Mouse (Mus musculus) heart, adult 2 months (tissue): ENCODE data around the gene Trpv4. TPM values are rescaled to one million over a fixed set of nuclear protein-coding genes. Genes with fewer than 3 reads are reported as not detected.
A peak's percentile ranks its signal among the peaks of the same experiment; 100 is the strongest.

ENCODE experiments used
- DNase-seq, 2 experiments: peaks; one replicate each; pipeline ENCODE4 v3.0.0; 2021
- H3K27ac ChIP-seq: fragments of 200-600 bp; 2 replicates; pipeline ENCODE4 v1.8.1; 2022
- H3K27me3 ChIP-seq: fragments of 200-500 bp; 2 replicates; pipeline ENCODE4 v1.6.1; 2012; ENCODE audit warnings: mild to moderate bottlenecking, low read length, inconsistent platforms, mixed read lengths; ENCODE audit not compliant: control insufficient read depth, insufficient read depth
- H3K36me3 ChIP-seq: fragments of 200-500 bp; 2 replicates; pipeline ENCODE4 v1.6.1; 2012; ENCODE audit warnings: low read length, inconsistent platforms; ENCODE audit not compliant: control insufficient read depth, insufficient read depth
- H3K4me1 ChIP-seq: fragments of 200-500 bp; 2 replicates; pipeline ENCODE4 v1.6.1; 2011; ENCODE audit warnings: low read length; ENCODE audit not compliant: control insufficient read depth, insufficient read depth
- H3K4me3 ChIP-seq: fragments of 200-600 bp; 2 replicates; pipeline ENCODE4 v1.8.1; 2022
- H3K79me2 ChIP-seq: fragments of 200-500 bp; replicated peaks from 2 replicates; pipeline ENCODE4 v1.6.1; 2012; ENCODE audit warnings: mild to moderate bottlenecking, inconsistent platforms, low read length, moderate library complexity, mixed read lengths; ENCODE audit not compliant: control insufficient read depth, insufficient read depth
- H3K9ac ChIP-seq: fragments of 200-500 bp; 2 replicates; pipeline ENCODE4 v1.6.1; 2012; ENCODE audit warnings: low read depth, mild to moderate bottlenecking, control low read depth, inconsistent platforms, low read length, mixed read lengths
- CTCF ChIP-seq: fragments of 200-600 bp; IDR thresholded peaks from 2 replicates; pipeline ENCODE4 v1.8.1; 2022; ENCODE audit warnings: antibody characterized with exemption, mild to moderate bottlenecking, moderate library complexity
- EP300 ChIP-seq: fragments of 200-500 bp; IDR thresholded peaks from 2 replicates; pipeline ENCODE4 v1.6.1; 2011; ENCODE audit warnings: low read depth, low read length, control low read depth; ENCODE audit not compliant: insufficient read depth
- POLR2A ChIP-seq: fragments of 200-500 bp; IDR thresholded peaks from 2 replicates; pipeline ENCODE4 v1.6.1; 2011; ENCODE audit warnings: mild to moderate bottlenecking, low read depth, low read length, control low read depth; ENCODE audit not compliant: insufficient read depth
- WGBS: fragments of 180-500 bp; shearing (Covaris S2); methylation state at CpG from one replicate; pipeline ENCODE4 v1.1.7; 2018; 5-methylcytosine and 5-hydroxymethylcytosine counted together
- intact Hi-C: fragments of 180-260 bp; cut with DNase I; formaldehyde crosslinking; loops from one replicate; pipeline ENCODE4 v1.15.1; 2025
- polyA plus RNA-seq: library from polyadenylated mRNA; depleted of rRNA; stranded (reverse); fragments of >200 nt; gene quantifications from 2 replicates; pipeline ENCODE4 v1.2.3, GENCODE M21; 2012
- total RNA-seq, 2 experiments: library from RNA; stranded (reverse); gene quantifications; 2 replicates each; pipeline ENCODE4 v1.2.3; 2021

Trpv4 gene
- total and polyA plus RNA-seq, 3 experiments = 3.6 to 7.5 (median 5.1) TPM

GRCm38 (mm10) chr5:114664139-114664538, 5.9 kb upstream of the Trpv4 start:
- no peaks in the 10 kb centered on the region for H3K79me2 ChIP-seq
- H3K4me3 ChIP-seq = no peak overlapping the region
- no peaks in the 10 kb centered on the region for H3K27me3 ChIP-seq
- no peak for TF ChIP-seq POLR2A
- TF ChIP-seq EP300 = no peak
- no peak for TF ChIP-seq CTCF
- 79% methylated on average over 4 of the region's 4 CpGs for WGBS
- H3K4me1 ChIP-seq = peaks cover 3% of the 10 kb centered on the region; the same call in 1 of the 2 replicates
- no peak overlapping the region for H3K9ac ChIP-seq
- H3K27ac ChIP-seq = no peak overlapping the region
- intact Hi-C loops = no loop called here
- H3K36me3 ChIP-seq = no peaks in the 10 kb centered on the region
- DNase-seq = no peak

- intact Hi-C loops = no loop called here
- no peak for TF ChIP-seq POLR2A
- no peak for TF ChIP-seq CTCF
- TF ChIP-seq EP300 = no peak
- Histone ChIP-seq H3K36me3 (no peaks in the 10 kb centered on the region), H3K9ac (no peak overlapping the region), H3K27ac (no peak overlapping the region), H3K27me3 (no peaks in the 10 kb centered on the region; the same call in 1 of the 2 replicates), H3K4me3 (no peak overlapping the region), H3K4me1 (peaks cover 1% of the 10 kb centered on the region), H3K79me2 (no peaks in the 10 kb centered on the region)
- no peak for DNase-seq
- 66% methylated on average over 6 of the region's 6 CpGs for WGBS
These were observed 2.8 kb upstream of the Trpv4 start for GRCm38 (mm10) chr5:114661029-114661428.

DNA sequence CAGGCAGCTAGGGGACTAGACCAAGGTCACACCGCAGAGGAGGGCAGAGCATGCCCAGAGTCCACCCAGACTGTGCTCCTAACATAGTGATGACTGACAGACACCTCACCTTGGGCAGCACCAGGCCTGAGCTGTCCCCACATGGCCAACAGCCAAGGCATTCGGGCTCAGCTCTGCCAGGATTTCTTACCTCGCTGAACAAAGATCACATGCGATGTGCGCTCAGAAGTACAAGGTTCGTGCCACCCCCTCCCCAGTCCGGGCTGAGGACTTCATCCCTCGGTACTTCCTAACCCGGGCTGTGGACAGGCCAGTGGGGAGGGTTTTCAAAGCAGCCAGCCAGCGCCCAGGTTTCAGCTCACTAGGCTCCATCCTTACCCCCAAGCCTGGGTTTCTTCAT, 795 bp downstream of the Trpv4 start:
- no peak for DNase-seq
- intact Hi-C loops = no loop called here
- 29% methylated on average over 10 of the region's 10 CpGs for WGBS
- Histone ChIP-seq H3K36me3 (no peaks in the 10 kb centered on the region), H3K27me3 (no peaks in the 10 kb centered on the region; the same call in 1 of the 2 replicates), H3K4me3 (peak overlapping the region; percentile 51), H3K9ac (peak overlapping the region; percentile 68), H3K79me2 (no peaks in the 10 kb centered on the region), H3K4me1 (peaks cover 11% of the 10 kb centered on the region), H3K27ac (peak overlapping the region; percentile 57)
- TF ChIP-seq EP300 = no peak
- no peak for TF ChIP-seq POLR2A
- no peak for TF ChIP-seq CTCF

GRCm38 (mm10) chr5:114656305-114656704, 1.9 kb downstream of the Trpv4 start:
- intact Hi-C loops = no loop called here
- DNase-seq = no peak
- Histone ChIP-seq H3K9ac (no peak overlapping the region), H3K79me2 (no peaks in the 10 kb centered on the region), H3K4me1 (peaks cover 13% of the 10 kb centered on the region), H3K27ac (no peak overlapping the region), H3K4me3 (no peak overlapping the region), H3K36me3 (no peaks in the 10 kb centered on the region), H3K27me3 (no peaks in the 10 kb centered on the region; the same call in 1 of the 2 replicates)
- TF ChIP-seq POLR2A (no peak), EP300 (no peak), CTCF (no peak)
- 84% methylated on average over 7 of the region's 7 CpGs for WGBS

DNA sequence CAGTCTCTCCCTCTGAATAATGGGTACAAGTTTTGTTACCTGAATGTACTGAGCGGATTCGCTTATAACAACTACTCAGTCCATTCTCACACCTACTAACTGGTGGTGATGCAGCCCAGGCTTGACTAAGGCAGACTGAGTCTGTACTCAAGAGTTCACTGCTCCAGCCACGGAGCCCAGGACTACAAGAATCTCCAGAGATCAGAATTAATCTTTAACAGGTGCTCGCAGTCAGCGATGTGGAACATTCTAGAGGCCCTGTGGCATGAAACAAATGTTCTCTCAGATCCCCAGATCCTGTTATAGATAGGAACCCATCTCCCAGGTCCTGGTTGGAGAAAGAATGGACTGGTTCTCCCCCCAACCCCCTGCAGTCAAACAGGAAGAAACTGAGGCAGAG, 2.5 kb downstream of the Trpv4 start:
- no peak for DNase-seq
- H3K27ac ChIP-seq = no peak overlapping the region
- WGBS = 93% methylated on average over 5 of the region's 5 CpGs
- no peak overlapping the region for H3K4me3 ChIP-seq
- no peaks in the 10 kb centered on the region; the same call in 1 of the 2 replicates for H3K27me3 ChIP-seq
- no peaks in the 10 kb centered on the region for H3K36me3 ChIP-seq
- intact Hi-C loops = no loop called here
- no peak overlapping the region for H3K9ac ChIP-seq
- H3K4me1 ChIP-seq = peaks cover 13% of the 10 kb centered on the region
- no peaks in the 10 kb centered on the region for H3K79me2 ChIP-seq
- TF ChIP-seq CTCF = no peak
- TF ChIP-seq EP300 = no peak
- TF ChIP-seq POLR2A = no peak

- peak; percentile 66 to 75 for DNase-seq
- 51% methylated on average over 14 of the region's 15 CpGs for WGBS
- intact Hi-C loops = no loop called here
- TF ChIP-seq POLR2A (peak; percentile 65), EP300 (no peak), CTCF (no peak)
- Histone ChIP-seq H3K9ac (no peak overlapping the region), H3K27me3 (no peaks in the 10 kb centered on the region; the same call in 1 of the 2 replicates), H3K4me3 (no peak overlapping the region), H3K36me3 (no peaks in the 10 kb centered on the region), H3K4me1 (peaks cover 13% of the 10 kb centered on the region), H3K79me2 (no peaks in the 10 kb centered on the region), H3K27ac (peak overlapping the region; percentile 78)
These were observed 4.4 kb downstream of the Trpv4 start for GRCm38 (mm10) chr5:114653656-114654437.
